Mouse (Mus musculus) embryo, embryonic 10 days (tissue): ENCODE results near the gene Zfp800.

Experiments used
- DNase-seq: peaks from one replicate; pipeline ENCODE4 v3.0.0-alpha.2; 2015; ENCODE audit warnings: low spot score

Gene Zfp800

DNA sequence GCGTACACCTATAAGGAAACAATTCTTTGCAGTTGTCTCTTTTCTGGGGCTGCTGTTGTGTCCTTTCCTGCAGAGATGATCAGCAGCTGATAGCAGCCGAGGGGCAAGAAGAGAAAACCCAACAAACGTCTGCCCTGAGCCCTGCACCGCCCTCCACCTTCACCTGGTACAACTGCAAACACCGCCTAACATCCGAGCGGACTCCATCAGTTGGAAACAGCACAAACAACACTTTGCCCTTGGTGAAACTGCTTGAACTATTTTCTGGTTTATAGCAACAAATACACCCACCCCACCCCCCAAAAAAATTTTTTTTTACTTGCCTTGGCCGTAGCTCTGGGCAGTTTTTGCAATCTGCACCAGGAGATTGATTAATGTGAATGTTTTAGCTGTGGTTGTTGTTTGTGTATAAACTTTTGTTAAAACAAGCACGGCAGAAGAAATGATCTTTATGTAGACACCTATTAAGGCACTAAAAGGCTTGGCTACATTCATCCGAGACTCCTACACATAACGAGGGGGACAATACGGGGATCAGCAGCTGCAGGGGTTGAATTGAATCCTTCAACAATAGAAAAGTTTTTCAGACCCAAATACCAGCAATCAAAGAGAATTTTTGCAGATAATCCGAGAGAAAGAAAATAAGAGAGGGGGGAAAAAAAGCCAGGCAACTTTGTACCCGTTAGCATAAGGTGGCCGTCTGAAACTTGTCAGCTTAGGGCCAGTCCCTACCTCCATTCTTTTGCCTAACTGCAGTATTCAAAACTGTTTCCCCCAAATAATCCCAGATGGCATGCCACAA is 1.6 kb downstream of the Zfp800 start:
- peak; percentile 11 for DNase-seq

DNA sequence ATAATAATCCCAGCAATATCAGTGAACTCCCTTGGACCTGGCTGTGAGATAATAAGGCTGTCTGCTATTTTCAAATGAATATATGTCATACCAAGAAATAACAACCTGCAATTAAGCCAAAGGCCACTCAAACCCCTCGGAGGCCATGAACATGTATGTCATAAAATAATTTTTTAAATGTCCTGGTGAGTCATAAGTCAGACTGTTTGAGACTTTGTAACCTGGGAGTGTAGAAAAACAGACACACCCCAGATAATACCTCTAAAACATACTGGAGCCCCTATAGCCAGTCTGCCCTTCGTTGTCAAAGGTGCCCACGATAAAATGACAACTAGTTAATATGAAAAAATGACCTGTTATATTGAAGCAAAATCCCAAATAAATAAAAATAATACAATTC is 8.8 kb downstream of the Zfp800 start:
- no peak for DNase-seq

DNA sequence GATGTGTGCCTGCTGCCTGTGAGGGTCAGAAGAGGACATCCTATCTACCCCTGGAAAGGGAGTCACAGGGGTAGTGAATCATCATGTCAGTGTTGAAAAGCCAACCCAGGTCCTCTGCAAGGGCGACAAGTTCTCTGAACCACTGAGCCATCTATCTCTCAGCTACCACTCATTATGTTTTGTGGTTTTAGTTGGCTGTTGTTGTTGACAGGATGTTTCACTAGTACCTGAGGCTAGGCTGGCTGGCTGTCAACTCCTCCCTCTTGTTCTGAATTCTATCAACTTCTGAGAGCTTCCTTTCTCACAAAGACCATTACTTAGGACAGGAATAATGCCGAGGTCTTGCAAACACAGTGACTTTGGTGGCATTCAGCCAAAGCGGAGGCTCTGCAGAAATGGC is 12.6 kb downstream of the Zfp800 start:
- no peak for DNase-seq

DNA sequence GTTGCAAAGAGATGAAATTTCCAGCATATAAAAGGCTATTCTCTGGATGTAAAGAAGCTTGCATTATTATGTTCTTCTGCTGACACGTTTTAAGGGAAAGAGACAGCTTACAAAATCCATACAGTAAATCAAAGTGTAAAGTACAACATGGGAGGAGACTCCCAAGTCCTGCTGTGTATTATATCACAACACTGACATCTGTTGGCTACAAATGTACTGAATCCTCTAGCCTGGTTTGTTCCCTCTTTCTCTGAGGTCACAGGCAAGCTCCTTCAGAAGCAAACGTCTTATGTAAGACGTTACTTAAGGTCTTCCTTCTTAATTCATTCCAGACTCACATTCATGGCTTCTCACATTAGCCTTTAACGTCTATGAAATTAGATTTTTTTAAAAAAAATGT is 15.8 kb downstream of the Zfp800 start:
- DNase-seq, result no peak

DNA sequence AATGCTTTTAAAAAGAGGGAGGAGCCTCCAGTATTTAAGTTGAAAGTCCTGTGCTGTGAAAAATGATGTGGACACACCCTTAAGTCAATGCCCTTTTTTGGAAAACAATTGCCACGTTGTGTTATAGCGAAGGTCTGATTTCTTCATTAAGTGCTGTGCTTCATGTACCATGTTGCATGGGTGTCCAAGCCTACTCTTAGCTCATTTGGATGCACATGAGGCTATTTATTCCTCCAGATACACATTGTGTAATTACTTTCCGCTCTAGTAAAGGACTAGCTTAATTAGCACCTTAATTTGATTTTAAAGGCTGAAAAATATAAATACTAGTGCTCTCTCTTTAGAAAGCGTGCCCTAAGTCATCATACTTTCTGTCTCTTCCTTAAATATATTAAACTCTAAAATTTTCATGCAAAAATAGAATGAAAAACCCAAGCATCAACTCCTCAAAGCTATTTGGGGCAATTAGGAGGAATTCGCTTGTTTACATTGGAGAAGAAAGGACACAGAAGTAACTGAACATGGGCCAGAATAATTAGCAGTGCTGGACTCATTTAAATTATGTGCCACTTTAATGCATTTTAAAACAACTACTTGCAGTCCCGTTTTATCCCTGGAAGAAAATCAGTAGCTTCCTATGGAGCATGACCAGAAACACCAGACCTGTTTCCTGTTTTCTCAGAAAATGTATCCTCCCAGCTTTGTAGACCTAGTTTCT is 27.7 kb downstream of the Zfp800 start:
- DNase-seq, result no peak

DNA sequence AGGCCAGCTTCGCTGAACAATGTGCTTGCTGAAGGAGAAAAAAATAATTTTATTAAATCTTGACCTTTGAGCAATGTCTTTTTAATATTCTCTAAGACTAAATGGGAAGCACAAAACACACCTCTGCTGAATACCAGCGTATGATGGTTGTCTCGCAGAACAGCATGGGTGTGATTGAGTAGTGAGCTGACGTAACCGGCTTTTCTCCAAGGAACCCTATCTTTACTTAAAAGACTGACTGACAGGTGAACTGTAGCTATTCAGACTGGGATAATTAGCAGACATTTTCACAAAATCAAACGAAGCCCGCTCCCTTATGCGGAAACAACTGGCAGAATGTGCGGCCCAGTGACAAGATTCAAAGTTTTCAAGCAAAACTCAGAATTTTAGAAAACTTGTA is 30.2 kb downstream of the Zfp800 start:
- DNase-seq, result no peak

DNA sequence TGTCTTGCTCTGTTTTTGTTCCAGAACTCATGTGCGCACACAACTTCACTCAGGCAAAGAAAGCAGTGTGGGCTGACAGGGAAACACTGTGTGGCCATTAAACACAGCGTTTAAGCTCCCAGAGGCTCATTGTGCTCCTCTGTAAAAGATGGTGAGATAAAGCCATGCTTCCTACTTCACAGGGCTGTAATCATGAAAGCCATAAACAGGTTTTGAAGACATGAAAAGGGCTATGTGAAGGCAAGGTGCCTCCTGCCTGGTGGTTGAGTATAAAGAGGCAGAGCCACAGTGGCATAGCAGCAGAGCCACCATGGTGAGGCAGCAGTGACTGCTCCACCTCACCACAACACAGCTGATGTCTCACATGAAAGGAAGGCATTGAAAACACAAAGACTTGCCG is 46.7 kb downstream of the Zfp800 start:
- DNase-seq, result no peak

DNA sequence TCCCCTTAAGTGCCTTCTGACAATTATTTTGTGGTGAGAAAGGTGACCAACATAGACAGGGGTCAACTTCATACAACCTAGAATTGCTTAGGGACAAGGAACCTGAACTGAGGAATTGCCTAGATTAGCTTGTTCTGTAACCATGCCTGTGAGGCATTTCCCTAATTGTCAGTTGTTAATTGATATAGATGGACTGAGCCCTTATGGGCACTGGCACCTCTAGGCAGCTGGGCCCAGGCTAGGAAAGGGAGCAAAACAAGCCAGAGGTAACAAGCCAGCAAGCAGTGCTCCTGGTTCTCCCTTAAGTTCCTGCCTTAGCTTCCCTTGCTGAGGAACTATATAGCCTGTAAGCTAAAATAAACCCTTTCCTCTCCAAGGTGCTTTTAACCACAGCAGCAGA is 52.1 kb downstream of the Zfp800 start:
- no peak for DNase-seq

DNA sequence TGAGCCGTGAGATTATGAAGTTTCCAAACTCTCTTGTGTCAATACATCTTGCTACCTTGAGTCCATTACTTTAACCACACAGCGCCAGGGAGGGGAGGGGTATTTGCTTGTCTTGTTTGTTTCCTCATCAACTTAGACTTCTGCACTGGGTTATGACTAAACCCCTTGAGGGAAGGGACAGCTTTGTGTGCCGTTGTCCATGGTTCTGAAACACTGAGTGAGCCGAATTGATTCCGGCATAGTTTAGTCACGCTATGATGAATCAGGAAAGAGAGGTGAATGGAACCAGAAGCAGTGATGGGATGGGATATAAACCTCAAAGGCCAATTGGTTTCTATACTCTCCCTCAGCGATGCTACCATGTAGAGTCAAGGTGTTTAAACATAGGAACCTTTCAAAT is 52.6 kb downstream of the Zfp800 start:
- peak; percentile 71 for DNase-seq

DNA sequence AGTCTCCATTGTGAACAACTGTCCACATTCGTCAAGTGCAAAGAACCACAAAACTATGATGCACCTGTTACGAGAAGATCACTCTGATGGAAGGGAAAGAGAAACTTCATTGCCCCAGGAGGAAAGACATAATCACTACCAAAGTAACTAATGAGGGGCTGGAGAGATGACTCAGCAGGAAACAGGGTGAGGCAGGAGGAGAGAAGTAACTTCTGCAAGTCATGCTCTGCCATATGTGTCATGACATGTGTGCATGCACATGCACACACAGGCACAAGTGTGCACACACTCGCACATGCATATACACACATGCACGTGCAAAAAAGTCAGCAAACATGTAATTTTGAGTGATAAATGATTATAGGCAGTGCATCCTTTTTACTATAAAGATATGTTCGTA is 54.9 kb downstream of the Zfp800 start:
- DNase-seq, result no peak

DNA sequence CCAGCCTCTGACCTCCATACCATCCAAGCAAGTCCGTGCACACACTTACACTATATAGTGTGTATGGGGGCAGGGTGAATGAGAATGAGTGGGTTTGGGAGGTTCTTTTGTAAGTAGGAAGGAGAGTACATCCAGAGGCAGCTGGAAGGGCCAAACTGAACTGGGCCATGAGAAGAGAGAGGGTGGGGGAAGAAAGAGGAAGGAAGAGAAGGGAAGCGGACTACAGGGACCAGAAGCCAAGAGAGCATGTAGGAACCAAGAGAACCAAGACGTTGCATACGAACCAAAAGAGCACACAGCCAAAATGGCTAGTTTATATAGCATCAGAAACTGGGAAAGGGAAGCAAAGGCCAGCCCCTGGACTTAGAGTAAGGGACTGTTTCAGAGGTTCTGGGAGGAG is 56.6 kb downstream of the Zfp800 start:
- DNase-seq, result no peak

DNA sequence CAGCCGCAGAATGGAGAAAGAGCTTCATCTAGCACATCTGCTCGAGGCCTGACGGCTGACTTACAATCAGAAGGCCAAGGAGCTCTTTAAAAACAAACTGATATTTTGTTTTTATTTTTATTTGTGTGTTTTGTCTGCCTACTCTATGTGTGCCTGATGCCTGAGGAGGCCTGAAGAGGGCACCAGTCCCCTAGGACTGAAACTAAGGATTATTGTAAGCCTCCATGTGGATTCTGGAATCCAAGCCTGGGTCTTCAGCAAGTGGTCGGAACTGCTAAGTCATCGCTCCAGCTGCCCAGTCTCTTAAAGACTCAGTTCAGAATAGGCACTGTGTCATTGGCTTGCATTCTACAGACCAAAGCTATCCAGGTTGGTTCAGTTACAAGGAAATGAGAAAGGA is 58.4 kb downstream of the Zfp800 start:
- DNase-seq, result no peak

DNA sequence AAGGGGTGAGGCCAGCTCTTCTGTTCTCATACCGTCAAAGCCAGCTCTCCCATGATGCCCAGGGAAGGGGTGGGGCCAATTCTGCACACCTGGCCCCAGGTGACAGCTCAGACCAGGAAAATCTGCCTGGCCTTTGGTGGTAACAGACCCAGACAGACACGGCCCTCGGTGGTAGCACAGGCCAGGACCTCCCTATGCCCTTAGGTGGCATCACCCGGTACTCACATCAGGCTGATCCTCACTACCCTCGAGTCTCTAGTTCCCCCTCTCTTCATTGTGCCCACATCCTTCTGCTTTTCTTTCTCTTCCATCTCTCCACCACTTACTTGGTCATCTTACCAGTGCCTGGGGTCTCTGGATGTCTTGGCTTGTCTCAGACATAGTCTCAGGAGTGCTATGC is 64.1 kb downstream of the Zfp800 start:
- DNase-seq, result no peak

DNA sequence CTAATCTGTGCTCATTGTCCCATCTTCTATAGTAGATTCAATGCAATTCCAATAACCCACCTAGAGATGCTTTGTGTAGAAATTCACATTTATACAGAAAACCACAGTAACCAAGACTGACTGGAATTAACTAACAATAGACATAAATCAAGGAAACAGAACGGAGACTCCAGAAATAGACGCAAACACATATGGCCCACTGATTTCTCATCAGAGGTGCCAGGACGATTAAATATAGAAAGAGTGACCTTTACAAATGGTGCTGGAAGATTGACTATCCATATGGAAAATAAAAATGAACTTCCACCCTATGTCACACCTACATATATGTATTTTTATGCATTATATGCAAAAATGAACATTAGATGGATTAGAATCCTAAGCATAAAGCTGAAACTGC is 65.3 kb downstream of the Zfp800 start:
- no peak for DNase-seq

DNA sequence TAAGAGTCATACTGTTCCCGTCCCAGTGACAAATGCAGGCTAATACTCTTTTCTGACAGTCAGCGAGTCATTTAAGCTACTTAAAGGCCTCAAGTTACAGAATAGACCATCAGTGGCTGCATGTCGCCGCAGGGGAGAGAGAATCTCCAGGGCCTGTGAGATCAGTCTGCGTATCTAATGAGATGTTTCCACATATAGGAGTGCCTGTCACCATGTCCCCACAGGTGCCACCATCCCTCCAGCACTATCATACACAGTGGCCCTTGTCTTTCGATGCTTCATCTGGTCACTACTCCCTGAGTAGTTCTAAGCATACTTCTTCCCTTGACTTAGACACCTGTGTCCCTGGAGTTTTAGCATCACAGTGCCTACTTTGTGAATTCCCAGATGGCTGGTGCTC is 68.0 kb downstream of the Zfp800 start:
- DNase-seq, result no peak

DNA sequence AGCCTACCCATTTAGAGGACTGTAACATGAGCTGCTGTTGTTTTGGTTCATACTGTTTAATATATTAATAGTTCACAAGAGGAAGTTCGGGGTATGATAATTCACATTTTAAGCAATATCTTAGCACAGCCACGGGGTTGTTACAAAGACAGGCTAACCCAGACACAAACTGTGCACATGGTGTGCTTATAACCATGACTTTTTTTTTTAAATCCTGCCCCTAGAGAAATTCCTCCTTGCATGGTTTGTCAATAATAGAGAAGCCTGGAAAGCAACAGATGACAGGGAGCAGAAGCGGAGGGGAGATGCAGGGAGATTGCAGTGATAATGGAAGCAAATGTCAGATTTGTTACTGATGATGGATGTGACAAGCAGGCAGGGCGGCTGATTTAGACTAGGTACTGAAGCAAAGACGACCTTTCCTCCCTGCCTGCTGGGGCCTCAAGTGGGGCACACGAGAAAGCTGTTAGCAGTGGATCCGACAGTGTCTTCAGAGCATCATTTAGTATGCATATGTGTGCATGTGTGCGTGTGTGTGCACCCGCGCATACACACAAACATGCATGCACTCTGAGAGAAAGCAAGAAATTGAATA is 68.7 kb downstream of the Zfp800 start:
- no peak for DNase-seq

DNA sequence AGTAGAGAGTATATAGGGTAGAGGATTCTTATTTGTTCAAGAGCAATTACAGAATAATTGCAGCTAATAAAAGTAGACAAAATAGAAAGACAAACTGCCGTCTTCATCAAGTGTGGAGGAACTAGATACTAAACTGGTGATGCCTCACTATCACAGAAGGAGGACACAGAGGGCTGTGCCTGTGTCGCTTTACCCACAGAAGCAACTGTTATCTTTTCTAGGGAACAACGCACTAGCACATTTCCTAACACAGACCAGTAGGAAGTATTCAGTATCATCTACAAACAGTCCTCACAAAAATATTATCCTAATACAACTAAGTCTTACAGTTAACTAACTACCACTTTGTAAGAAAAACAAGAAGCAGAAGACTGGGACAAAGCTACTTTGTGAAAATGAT is 71.1 kb downstream of the Zfp800 start:
- DNase-seq, result no peak

DNA sequence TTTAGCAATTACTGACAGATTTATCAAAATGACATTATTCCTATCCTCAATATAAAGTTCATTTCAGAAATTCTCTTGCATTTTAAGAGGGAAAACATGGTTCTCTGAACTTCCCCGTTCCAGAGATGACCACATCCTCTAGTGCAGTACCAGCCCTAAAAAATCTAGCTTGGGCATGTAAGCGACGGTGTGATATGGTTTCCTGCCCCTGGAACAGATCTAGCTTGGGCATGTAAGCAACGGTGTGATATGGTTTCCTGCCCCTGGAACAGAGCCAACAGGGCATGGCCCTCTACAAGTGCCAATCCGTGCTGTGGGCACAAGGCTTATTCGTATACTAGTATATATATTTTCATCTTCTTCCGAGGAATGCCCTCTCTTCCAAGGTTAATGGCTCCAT is 75.4 kb downstream of the Zfp800 start:
- DNase-seq, result no peak

DNA sequence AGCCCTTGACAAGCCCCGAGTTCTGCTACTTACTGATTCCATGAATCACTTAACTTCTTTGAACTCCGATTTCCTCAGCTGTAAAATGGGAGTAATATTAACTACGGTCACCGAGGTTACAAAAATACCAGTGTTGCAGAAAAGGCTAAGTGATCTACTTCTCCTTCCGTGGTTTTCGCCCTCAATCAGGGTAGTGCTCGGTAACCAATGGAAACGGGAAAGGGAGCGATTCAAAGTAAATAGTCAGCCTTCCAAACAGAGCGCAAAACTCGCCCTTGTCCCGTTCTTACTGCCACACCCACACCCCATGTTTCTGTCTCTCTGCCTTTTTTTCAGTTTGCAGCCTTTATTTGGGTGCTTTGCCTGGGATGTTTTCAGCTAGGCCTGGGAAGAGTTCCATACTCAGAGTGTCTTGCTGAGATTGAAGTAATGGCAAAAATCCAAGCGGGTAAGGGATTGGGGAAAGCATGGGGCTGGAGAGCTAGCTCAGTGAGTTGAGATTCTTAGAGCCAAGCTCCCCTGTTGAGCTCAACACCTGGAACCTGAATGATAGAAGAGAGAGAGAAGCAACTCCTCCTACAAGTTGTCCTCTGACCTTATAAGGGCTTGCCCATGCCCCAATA is 78.0 kb downstream of the Zfp800 start:
- peak; percentile 5 for DNase-seq

DNA sequence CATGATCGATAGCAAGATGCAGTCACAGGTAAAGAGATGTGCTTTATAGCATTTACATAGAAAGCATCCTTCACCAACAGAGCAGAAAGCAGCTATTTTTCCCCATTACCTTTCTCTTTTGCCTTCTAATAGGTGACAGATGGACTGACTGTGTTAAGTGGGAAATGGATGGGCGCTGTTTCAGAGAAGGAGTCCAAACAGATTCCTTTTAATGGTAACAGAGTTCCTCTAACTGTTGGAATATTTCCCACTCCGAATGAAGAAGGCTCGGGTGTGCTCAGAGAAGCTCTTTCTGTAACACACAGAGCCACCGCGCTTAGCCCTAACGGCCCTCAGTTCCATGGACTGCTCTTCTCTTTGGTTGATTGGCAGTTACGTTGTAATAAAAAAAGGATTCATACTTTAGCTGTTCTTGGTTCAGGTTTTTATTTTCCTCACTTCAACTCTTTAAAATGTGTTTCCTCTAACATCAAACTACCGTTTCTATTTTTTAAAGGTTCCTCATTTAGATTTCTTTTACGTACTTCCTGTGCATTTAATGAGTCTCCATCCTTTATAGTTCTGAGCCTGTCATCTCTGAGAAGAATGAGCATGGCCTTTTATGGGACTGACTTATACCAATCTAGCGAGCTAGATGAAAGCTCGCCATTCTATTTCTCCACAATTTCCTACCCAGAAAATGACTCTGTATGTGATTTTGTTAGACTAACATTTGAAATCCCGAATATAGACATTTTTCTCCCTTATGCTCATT is 78.8 kb downstream of the Zfp800 start:
- no peak for DNase-seq

DNA sequence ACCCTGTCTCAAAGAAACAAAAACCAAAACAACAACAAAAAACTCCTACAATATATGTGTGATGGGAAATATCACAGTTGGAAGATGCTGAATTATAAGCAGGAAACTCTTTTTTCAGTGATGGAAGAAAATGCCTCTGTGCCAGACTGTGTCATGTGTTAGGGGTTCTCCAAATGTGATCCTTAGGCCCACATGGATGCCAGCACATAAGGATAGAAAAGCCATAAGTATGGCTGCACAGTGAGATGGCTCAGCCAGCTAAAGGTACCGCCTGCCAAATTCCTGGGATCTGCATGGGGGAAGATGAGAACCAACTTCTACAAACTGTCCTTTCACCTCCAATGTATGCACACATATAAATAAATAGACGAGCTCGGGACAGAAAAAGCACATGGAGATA is 82.6 kb downstream of the Zfp800 start:
- no peak for DNase-seq

DNA sequence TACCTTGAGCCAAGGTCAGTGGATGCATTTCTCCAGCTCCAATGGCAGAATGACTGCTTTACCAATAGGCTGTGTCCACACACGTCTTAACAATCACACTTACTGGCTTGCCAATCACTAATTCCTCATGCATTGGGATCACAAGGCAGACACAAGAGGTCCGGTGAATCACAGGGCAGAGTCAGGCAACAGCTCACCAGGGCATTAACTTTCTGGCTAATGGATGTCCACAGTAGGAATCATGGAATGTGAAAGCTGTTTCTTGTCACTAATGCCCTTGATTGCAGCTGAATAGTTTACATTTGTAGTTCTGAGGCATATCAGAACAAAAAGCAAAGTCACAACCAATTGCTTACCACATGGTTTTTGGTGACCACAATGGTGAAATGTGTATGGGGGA is 85.7 kb downstream of the Zfp800 start:
- no peak for DNase-seq
